Comparison of ENCODE assay signal across 25 mouse cellular contexts in the genomic region with DNA sequence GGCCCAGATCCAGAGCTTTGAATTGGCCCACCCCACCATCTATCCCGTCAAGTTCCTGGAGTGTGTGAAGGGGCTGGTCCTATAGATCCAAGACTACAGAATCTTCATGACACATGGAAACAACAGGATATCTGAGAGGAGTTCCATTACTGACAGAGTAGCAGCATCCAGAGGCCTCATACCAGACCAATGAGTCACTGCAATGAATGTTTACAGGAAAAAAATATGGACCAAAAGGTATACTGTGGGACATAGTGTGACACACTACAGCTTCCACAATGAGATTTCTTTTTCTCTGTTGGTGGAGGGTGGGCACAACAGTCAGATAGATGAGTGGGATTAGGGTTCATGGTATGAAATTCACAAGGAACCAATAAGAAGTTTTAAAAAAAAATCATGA.
"Had no signal": no experiment of that assay in that cellular context is flagged by ENCODE, and none has a peak within 500 bp of the region (broad histone marks: within the 10 kb centered on the region; RNA-seq: fewer than 3 reads in every experiment).

No protein-coding gene starts in this region.

- DNase-seq: gastrocnemius, postnatal 14 days; gastrocnemius, postnatal 36 days; heart, adult 2 months; heart, postnatal 10 days; heart, postnatal 4 days; kidney, adult 18-20 months; kidney, adult 8-10 months; kidney, postnatal 10 days; kidney, postnatal 25 days; kidney, postnatal 4 days; liver; liver, embryonic 13.5 days; liver, postnatal 0 days had no signal

- H3K36me3 ChIP-seq: heart, embryonic 12.5 days; hindbrain, embryonic 10.5 days; hindbrain, embryonic 12.5 days; intestine, embryonic 15.5 days; limb, embryonic 10.5 days; limb, embryonic 12.5 days; liver, embryonic 13.5 days; liver, embryonic 15.5 days had no signal

- ATAC-seq: hindbrain, embryonic 16.5 days; inflammation-experienced regulatory T-cells, adult 6 months; intestine, embryonic 15.5 days; intestine, postnatal 0 days; liver, postnatal 0 days had no signal

- H3K4me3 ChIP-seq: heart, adult 2 months; heart, embryonic 12.5 days; hindbrain, embryonic 10.5 days; hindbrain, embryonic 12.5 days; intestine, embryonic 15.5 days; layer of hippocampus, adult 2 months; left cerebral cortex, adult 2 months; limb, embryonic 10.5 days; limb, embryonic 12.5 days; liver, embryonic 13.5 days; liver, embryonic 15.5 days had no signal

- H3K27me3 ChIP-seq: heart, embryonic 12.5 days; hindbrain, embryonic 12.5 days; intestine, embryonic 15.5 days; limb, embryonic 12.5 days; liver, embryonic 13.5 days; liver, embryonic 15.5 days had no signal
